Mouse (Mus musculus) bone marrow, adult 2 months (tissue): ENCODE results near the gene Anxa4. TPM values are rescaled to one million over a fixed set of nuclear protein-coding genes. Genes with fewer than 3 reads are reported as not detected.
A peak's percentile ranks its signal among the peaks of the same experiment; 100 is the strongest.

Source experiments
- H3K27ac ChIP-seq: fragments of 200-500 bp; 2 replicates; pipeline ENCODE4 v1.5.1; 2012; ENCODE audit warnings: low read depth, mild to moderate bottlenecking, control low read depth, inconsistent platforms, low read length; ENCODE audit not compliant: control insufficient read depth, poor library complexity, insufficient read depth
- H3K4me1 ChIP-seq: fragments of 200-500 bp; 2 replicates; pipeline ENCODE4 v1.6.1; 2011; ENCODE audit warnings: low read length; ENCODE audit not compliant: control insufficient read depth, insufficient read depth
- H3K4me3 ChIP-seq: fragments of 200-500 bp; replicated peaks from 2 replicates; pipeline ENCODE3; 2011; ENCODE audit warnings: mild to moderate bottlenecking, low read depth, low read length, control low read depth; ENCODE audit not compliant: control insufficient read depth
- CTCF ChIP-seq: fragments of 200-500 bp; IDR thresholded peaks from 2 replicates; pipeline ENCODE4 v1.5.1; 2011; ENCODE audit warnings: low read length, control low read depth; ENCODE audit not compliant: control insufficient read depth, insufficient read depth
- POLR2A ChIP-seq: fragments of 200-500 bp; IDR thresholded peaks from 2 replicates; pipeline ENCODE4 v1.6.1; 2011; ENCODE audit warnings: low read depth, mild to moderate bottlenecking, control low read depth, low read length, borderline replicate concordance; ENCODE audit not compliant: control insufficient read depth
- WGBS: fragments of 180-500 bp; shearing (Covaris S2); methylation state at CpG from one replicate; pipeline ENCODE4 v1.1.7; 2018; 5-methylcytosine and 5-hydroxymethylcytosine counted together
- polyA plus RNA-seq: library from polyadenylated mRNA; stranded (reverse); fragments of >200 nt; gene quantifications from 2 replicates; pipeline ENCODE4 v1.2.4, GENCODE M21; 2011; ENCODE audit warnings: low replicate concordance; ENCODE audit not compliant: missing spikeins, insufficient read depth, insufficient read length

The Anxa4 gene
- polyA plus RNA-seq, 1 experiment: 9.0 TPM

DNA sequence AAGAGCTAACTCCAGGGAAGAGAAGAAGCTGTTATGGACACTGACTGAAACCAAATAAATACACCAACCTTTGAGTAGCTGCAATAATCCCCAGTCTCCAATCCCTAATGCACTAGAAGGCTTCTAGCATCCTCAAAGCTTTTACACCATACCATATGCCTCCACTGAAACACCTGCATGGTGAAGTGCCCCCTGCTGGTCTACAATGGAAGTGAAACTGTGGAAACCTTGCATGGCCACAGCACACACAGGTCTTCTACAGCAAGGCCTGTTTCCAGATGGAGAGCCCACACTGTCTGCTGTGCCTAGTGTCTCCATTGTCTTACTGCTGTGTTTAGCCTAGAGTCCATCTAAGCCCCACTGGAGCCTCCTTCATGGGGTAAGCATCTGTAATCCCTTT lies 98.9 kb downstream of the Anxa4 start:
- H3K4me1 ChIP-seq: no peaks in the 10 kb centered on the region
- TF ChIP-seq POLR2A (no peak), CTCF (peak; percentile 62)
- no peak overlapping the region for H3K4me3 ChIP-seq
- H3K27ac ChIP-seq: no peak overlapping the region

DNA sequence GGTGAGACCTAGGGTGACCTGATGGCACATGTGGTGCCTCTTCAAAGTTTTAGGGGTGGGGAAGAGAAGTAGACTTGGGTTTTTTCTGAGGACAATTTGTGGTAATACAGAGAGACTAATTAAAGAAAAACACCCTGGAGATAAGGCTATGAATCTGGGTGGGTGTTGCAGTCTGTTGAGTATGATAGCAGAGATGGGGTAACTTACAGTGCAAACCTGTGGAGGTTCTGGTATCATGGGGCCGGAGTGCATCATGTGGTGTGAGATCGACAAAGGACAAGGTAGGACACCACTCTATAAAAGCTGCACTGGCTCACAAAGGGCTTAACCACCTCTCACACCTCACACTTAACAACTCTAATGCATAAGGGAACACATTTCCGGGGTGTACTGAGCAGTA lies 103.7 kb downstream of the Anxa4 start:
- H3K27ac ChIP-seq: no peak overlapping the region
- TF ChIP-seq POLR2A (no peak), CTCF (no peak)
- H3K4me3 ChIP-seq: no peak overlapping the region
- no peaks in the 10 kb centered on the region for H3K4me1 ChIP-seq
- 71% methylated on average over 3 of the region's 3 CpGs for WGBS

DNA sequence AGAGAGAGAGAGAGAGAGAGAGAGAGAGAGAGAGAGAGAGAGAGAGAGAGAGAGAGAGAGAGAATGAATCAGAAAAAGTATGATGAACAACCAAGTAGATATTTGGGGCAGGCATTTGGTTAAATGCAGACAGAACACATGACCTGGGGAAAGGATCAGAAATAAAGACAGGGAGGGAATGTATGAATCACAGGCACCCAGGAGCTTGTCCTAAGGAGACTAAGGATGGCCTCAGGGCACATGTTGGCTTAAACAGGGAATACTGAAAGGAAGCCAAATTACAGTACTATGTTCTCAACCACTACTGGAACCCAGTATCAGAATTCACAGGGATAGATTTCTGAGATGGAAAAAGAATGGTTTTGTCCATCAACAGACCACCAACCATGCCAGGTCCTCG lies 106.4 kb downstream of the Anxa4 start:
- Histone ChIP-seq H3K4me1 (no peaks in the 10 kb centered on the region; the same call in 1 of the 2 replicates), H3K4me3 (no peak overlapping the region), H3K27ac (no peak overlapping the region)
- TF ChIP-seq POLR2A: no peak
- no peak for TF ChIP-seq CTCF
- WGBS: 70% methylated on average over 1 of the region's 1 CpGs

Other genes with a start within 250 kb of the Anxa4 start
- gene Asprv1, start 165.4 kb downstream of the Anxa4 start, polyA plus RNA-seq: 7.6 and 19.6 TPM in 2 replicates
- 49.6 and 56.2 TPM in 2 replicates for gene Mxd1, start 124.4 kb downstream of the Anxa4 start, polyA plus RNA-seq
- 47.5 and 47.8 TPM in 2 replicates for gene Snrnp27, start 109.1 kb downstream of the Anxa4 start, polyA plus RNA-seq
- 5.0 and 7.3 TPM in 2 replicates for gene Gmcl1, start 60.2 kb downstream of the Anxa4 start, polyA plus RNA-seq
- 11.6 and 16.9 TPM in 2 replicates for gene Aak1, start 55.9 kb upstream of the Anxa4 start, polyA plus RNA-seq
- gene Nfu1, start 215.7 kb upstream of the Anxa4 start, polyA plus RNA-seq: 25.4 and 65.4 TPM in 2 replicates
- 6.1 and 11.5 TPM in 2 replicates for gene Gfpt1, start 249.3 kb upstream of the Anxa4 start, polyA plus RNA-seq